Mouse (Mus musculus) adrenal gland, adult (tissue): ENCODE measurements at regions not wholly inside any gene's neighbourhood (a gene's known extent, or its start where the extent isn't known, plus 50 kb on each side); places are given as distances from the start of the nearest gene placed in this dataset.
"Not testable (repeated sequence)": the region's sequence is repeated elsewhere in the genome, so short reads cannot be mapped to it uniquely, and the experiment has no call there.

Source experiments
- DNase-seq, 2 experiments: peaks; one replicate each; pipeline ENCODE4 v3.0.0; 2022 to 2023; ENCODE audit warnings: low spot score in 1 of 2; ENCODE audit not compliant: inconsistent age in 2 of 2

- no peak for DNase-seq
Measured at GRCm38 (mm10) chr9:43857988-43858387, 114.2 kb downstream of the Nectin1 start.

GRCm38 (mm10) chr9:43858761-43859160, 115.0 kb downstream of the Nectin1 start:
- DNase-seq: no peak

GRCm38 (mm10) chr9:43860264-43860663, 116.5 kb downstream of the Nectin1 start:
- DNase-seq: no peak

GRCm38 (mm10) chr9:43861375-43861774, 117.6 kb downstream of the Nectin1 start:
- DNase-seq: no peak

GRCm38 (mm10) chr9:43862034-43862433, 118.2 kb downstream of the Nectin1 start:
- not testable (repeated sequence) for DNase-seq

- DNase-seq: peak; percentile 48 to 57
Measured at GRCm38 (mm10) chr9:43863609-43864397, 120.0 kb downstream of the Nectin1 start.

GRCm38 (mm10) chr9:43866802-43867201, 123.0 kb downstream of the Nectin1 start:
- DNase-seq: no peak

GRCm38 (mm10) chr9:43873841-43874240, 130.1 kb downstream of the Nectin1 start:
- DNase-seq: no peak

- DNase-seq: no peak
Measured at GRCm38 (mm10) chr9:43874332-43874731, 130.5 kb downstream of the Nectin1 start.

GRCm38 (mm10) chr9:43879220-43879968, 135.6 kb downstream of the Nectin1 start:
- no peak for DNase-seq

- DNase-seq: peak in 1 of 2 experiments; percentile 28
Measured at GRCm38 (mm10) chr9:43879969-43880396, 136.2 kb downstream of the Nectin1 start.

GRCm38 (mm10) chr9:43893086-43893485, 149.3 kb downstream of the Nectin1 start:
- DNase-seq: no peak

GRCm38 (mm10) chr9:43899239-43899638, 143.9 kb upstream of the Thy1 start:
- DNase-seq: no peak

- DNase-seq: no peak
Measured at GRCm38 (mm10) chr9:43908325-43908724, 134.9 kb upstream of the Thy1 start.

- no peak for DNase-seq
Measured at GRCm38 (mm10) chr9:43915015-43915414, 128.2 kb upstream of the Thy1 start.

GRCm38 (mm10) chr9:43917467-43917866, 125.7 kb upstream of the Thy1 start:
- DNase-seq: peak; percentile 23 to 42

- no peak for DNase-seq
Measured at GRCm38 (mm10) chr9:43919010-43919409, 124.2 kb upstream of the Thy1 start.

GRCm38 (mm10) chr9:43920053-43920754, 123.0 kb upstream of the Thy1 start:
- DNase-seq: peak; percentile 80 to 92

- DNase-seq: no peak
Measured at GRCm38 (mm10) chr9:43922231-43922630, 121.0 kb upstream of the Thy1 start.

GRCm38 (mm10) chr9:43923088-43923487, 120.1 kb upstream of the Thy1 start:
- no peak for DNase-seq

- no peak for DNase-seq
Measured at GRCm38 (mm10) chr9:43924795-43925194, 118.4 kb upstream of the Thy1 start.
